Mouse (Mus musculus): Measurements from ENCODE around the gene Tnks1bp1.

DNA sequence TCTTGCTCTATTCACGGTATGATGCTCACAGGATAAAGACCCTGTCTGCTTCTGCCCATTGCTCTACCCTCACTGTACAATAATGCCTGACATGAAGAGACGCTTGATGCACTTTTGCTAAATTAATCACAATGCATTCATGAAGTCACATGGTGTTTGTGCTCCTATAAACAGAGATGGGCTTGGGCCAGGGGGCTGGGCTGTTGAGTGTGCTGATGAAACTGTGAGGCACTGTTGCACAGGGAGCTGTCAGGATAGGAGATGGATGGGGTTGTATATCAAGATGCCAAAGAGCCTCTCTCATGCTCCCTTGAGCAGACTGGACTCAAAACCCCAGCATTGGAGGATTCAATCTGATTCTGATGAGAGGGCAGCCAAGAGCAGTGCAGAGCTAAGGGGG, 14.7 kb upstream of the Tnks1bp1 start:
- TF ChIP-seq POLR2A (IDR thresholded peaks at IDR 0.05; ENCODE audit: low read depth, low read length) = no peak
- TF ChIP-seq CTCF (conservative IDR thresholded peaks at IDR 0.05; ENCODE audit: insufficient read depth, insufficient read length, low read depth, low read length) = no peak

Data from kidney, adult 2 months (tissue).